Mouse (Mus musculus): ENCODE data around the gene Phf21a.

- TF ChIP-seq CTCF (IDR thresholded peaks at IDR 0.05; ENCODE audit: low read depth, low read length) (no peak), GATA2 (IDR thresholded peaks at IDR 0.05; ENCODE audit: borderline replicate concordance, low read depth, low read length) (no peak), GATA1 (IDR thresholded peaks at IDR 0.05; ENCODE audit: borderline replicate concordance, low read length) (no peak), TAL1 (conservative IDR thresholded peaks at IDR 0.05; ENCODE audit: low read depth, low read length) (no peak)
These were observed 281.6 kb downstream of the Phf21a start, which contains the start of the genes Pex16 and Large2 for GRCm38 (mm10) chr2:92374514-92374913.

All from G1E (cell line).